Mouse (Mus musculus) cerebellum, postnatal 4 days (tissue): ENCODE data around the gene Mxi1.

Experiments
- DNase-seq, 2 experiments: peaks; one replicate each; pipeline ENCODE4 v3.0.0; 2022; ENCODE audit warnings: low spot score in 2 of 2, mixed read lengths in 1 of 2

Mxi1 gene

GRCm38 (mm10) chr19:53310348-53310747 lies at the start of gene Mxi1:
Gene Mxi1, plus strand, starts transcription at chr19:53310518.
- DNase-seq: peak; percentile 59 to 75

- DNase-seq: no peak
These were observed 49.5 kb upstream of the Mxi1 start for GRCm38 (mm10) chr19:53260828-53261227.

DNA sequence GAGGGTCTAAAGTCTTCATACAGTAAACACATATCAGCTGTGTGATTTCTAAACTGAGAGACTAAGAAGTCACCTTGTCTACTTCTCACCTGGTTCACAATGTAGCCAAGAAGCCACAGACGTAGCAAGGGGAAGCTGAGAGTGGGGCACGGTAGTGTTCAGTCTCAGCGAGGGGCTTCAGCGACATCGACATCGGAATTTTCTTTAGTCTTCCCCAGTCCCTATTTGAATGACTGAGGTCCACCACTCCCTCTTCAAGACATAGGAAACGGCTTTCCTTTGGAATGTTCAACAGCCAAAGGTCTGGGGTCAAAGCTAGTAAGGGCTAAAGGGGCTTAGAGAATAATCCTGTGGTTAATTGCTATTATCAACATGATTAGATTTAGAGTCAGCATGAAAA lies 48.3 kb upstream of the Mxi1 start:
- no peak for DNase-seq

- DNase-seq: no peak
These were observed 46.2 kb upstream of the Mxi1 start for GRCm38 (mm10) chr19:53263859-53264733.

- DNase-seq: no peak
These were observed 45.2 kb upstream of the Mxi1 start for GRCm38 (mm10) chr19:53264821-53265727.

GRCm38 (mm10) chr19:53267305-53267704 lies 43.0 kb upstream of the Mxi1 start:
- DNase-seq: no peak

GRCm38 (mm10) chr19:53273055-53273722 lies 37.1 kb upstream of the Mxi1 start:
- DNase-seq: no peak

DNA sequence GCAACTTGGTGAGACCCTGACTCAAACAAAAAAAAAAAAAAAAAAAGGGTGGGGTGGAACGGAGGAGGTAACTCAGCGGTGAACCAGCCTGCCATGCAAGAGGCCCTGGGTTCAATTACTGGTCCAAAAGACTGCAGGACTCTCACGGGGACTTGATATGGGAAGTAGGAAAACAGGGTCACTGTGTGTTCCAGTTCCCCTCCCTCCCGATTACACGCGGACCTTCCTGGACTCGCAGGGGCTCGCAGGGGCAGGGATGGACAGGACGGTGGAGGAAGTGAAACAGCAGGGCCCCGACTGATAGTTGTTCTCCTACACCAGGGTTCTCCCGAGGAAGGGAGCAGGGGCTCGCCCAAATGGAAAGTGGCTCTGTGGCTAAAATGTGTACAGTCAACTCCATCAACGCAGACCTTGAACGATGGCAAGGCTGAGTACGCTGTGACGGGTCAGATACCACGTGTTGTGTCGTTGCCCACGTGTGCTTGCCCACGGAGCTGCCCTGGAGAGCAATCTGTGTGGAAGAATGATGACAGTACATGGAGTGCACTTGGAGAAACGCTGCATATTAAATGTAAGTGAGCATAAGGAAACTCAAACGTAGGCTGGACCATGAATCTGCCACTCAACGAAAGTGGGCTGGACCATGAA lies 36.4 kb upstream of the Mxi1 start:
- DNase-seq: no peak

GRCm38 (mm10) chr19:53275204-53275603 lies 35.1 kb upstream of the Mxi1 start:
- DNase-seq: no peak

DNA sequence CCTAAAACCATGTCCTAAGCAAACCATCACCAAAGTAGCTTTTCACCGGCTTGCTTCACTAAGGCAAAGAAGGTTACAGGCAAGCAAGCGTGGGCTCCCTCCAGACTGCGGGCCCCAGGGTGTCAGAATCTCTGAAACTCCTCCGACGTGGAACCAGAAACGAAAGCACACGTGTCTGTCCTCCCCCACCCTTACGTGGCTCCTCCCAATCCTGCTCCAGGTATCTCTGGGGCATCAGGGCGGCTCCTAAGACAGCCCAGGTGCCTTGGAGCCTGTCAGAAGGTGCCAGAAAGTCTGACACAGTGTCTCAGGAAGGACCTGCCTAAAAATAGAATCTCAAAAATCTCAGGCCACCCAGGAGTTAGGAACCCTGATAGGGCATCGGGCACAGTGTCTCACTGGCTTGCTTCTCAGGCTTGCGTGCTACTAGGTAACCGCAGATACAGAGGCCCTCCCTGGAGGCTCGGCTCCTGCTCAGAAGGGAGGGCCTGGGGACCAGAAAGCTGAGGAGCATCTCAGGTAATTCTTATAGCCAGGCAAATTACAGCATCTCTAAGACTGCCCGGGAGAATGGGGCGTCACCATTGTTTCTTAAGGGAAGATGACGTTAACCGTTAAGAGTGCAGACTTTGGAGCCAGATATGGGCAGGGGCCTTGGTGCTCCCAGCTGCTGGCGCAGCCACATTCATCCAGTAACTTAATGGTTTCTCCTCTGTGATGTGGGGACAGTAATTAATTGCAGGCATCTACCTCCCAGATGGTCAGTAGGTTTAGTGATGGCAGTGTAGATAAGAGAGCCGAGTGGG lies 33.2 kb upstream of the Mxi1 start:
- no peak for DNase-seq

DNA sequence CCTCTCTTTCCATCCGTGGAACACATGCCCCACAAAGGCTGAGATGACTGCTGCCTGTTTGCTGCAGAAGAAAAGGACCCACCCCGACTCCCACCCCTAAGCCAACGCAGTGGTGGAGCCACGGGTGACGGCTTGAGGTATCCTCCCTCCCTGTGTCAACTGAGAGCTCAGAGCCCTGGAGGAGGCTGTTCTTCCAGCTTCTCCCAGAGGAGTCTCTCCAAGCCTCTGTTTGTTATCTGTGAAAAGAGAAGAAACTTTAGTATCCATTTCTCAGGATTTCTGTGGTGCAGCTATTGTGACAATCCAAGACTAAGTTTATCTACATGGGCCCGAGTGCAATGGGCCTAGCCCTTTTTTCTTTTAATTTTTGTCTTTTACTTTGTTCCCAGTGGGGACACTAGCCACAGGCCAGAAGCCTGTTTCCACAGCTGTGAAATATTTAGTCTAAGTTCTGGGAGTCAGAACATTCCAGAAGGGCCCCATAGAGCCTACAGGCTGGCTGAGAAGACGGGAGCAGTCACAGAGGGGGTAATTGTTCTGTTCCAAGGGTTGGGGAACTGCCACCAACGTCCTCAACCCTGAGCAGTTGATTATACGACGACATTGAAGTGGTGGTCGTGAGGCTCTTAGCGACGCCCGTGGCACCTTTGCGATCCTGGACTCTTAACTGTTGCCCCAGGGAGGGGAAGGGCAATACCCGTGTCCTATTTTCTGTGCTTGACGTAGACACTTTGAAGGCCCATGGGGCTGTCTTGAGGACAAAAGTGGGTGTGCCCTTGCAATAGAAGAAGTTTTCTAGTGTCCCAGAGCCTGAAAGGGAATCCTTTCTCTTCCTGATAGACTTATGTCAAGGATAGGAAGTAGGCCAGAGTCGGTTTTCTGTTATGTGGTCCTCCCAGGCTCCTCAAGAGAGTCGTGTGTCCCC lies 31.6 kb upstream of the Mxi1 start:
- no peak for DNase-seq

GRCm38 (mm10) chr19:53280254-53280653 lies 30.1 kb upstream of the Mxi1 start:
- no peak for DNase-seq

GRCm38 (mm10) chr19:53282571-53282970 lies 27.7 kb upstream of the Mxi1 start:
- DNase-seq: no peak

GRCm38 (mm10) chr19:53283742-53284141 lies 26.6 kb upstream of the Mxi1 start:
- no peak for DNase-seq

- DNase-seq: no peak
These were observed 25.8 kb upstream of the Mxi1 start for GRCm38 (mm10) chr19:53284268-53285208.

DNA sequence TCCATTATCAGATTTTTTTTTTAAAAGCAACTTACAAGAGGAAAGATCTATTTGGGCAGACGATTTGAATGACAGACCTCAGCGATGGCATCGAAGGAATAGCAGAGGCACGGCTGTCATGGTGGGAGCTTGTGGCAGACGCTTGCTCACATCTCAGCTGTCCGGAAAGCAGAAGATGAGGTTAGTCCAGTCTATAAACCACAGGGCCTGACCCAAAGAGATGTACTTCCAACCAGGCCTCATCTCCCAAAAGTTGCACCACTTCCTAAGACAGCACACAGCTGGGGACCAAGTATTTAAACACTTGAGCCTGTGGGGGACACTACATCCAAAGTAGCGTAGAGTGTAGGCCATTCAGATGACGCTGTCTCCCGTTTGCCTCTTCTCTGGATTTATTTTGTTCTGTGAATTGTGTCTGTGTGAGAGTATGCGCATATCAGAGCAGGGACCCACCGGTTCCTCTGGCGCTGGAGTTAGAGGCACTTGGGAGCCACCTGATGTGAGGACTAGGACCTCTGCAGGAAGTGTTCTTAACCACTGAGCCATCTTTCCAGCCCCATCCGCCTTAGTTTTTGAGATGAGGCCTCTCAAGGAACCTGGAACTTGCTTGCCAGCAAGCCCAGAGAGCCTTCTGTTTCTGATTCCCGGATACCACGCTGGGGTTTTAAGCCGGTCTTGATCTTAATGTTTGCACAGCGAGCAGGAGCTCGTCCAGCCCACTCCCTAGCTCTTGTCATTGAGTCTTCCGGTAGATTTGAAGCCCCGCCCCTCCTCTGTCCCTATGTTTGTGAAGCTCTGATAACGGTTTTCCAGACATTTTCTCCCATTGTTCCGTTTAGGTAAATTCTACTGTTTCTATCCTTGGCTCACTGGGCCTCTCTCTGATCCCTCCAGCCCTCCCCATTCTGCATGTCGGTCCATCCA lies 13.7 kb upstream of the Mxi1 start:
- no peak for DNase-seq

- no peak for DNase-seq
These were observed 11.0 kb upstream of the Mxi1 start for GRCm38 (mm10) chr19:53299156-53299828.
